8 mouse cellular contexts compared by ENCODE assay signal in the genomic region with DNA sequence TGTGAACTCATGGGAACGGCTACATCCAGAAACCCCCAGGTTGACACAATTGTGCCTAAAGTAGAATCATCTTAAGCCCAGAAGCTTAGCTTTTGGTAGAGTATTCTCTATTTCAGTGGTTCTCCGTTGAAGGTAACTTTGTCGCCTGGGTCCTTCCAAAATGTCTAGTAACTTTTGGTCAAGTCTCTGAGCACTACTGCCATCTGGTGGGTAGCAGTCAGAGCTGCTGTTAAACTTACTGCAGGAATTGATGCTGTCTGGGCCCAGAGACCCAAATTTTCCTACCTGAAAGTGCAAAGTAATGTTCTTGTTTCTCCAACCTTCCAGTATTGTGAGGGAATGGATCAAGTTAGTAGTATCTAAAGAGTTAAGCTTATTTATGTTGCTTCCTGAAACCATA. TPM values are rescaled to one million over a fixed set of nuclear protein-coding genes. Genes with fewer than 3 reads are reported as not detected.
DNase-seq lines count a peak whose midpoint lies in the region; ATAC-seq lines count a peak whose summit lies in the region.

No protein-coding gene starts in this region.

- DNase-seq in hindbrain, embryonic 11.5 days (ENCODE audit: low spot score): peak; percentile 16
- peak; percentile 5 for DNase-seq in thymus, postnatal 25 days
- DNase-seq in thymus, adult 18-20 months: no peak
- DNase-seq in embryo, embryonic 10.5 days (ENCODE audit: low spot score): peak; percentile 42
- no peak for DNase-seq in cerebellum, adult 11-12 months

- no peaks in the 10 kb centered on the region for H3K4me1 ChIP-seq in hindbrain, embryonic 11.5 days (replicated peaks; ENCODE audit: control insufficient read depth, insufficient read depth, low read length)
- no peaks in the 10 kb centered on the region for H3K4me1 ChIP-seq in hindbrain, embryonic 12.5 days
- no peaks in the 10 kb centered on the region for H3K4me1 ChIP-seq in hindbrain, embryonic 13.5 days (replicated peaks)

- H3K9ac ChIP-seq in hindbrain, embryonic 11.5 days (ENCODE audit: low read depth, low read length): no peak overlapping the region
- H3K9ac ChIP-seq in hindbrain, embryonic 12.5 days: no peak overlapping the region
- H3K9ac ChIP-seq in hindbrain, embryonic 13.5 days: no peak overlapping the region

- 59% methylated on average over 3 of the region's 3 CpGs for WGBS in hindbrain, embryonic 11.5 days
- WGBS in hindbrain, embryonic 12.5 days: 64% methylated on average over 3 of the region's 3 CpGs
- WGBS in hindbrain, embryonic 13.5 days: 67% methylated on average over 3 of the region's 3 CpGs

- ATAC-seq in hindbrain, embryonic 11.5 days (ENCODE audit: low FRiP score): no peak
- ATAC-seq in hindbrain, embryonic 12.5 days (ENCODE audit: low FRiP score): no peak
- peak; percentile 68; the same call in 1 of the 2 replicates for ATAC-seq in megakaryocyte-erythroid progenitor cell, adult 5-6 weeks (replicated peaks; ENCODE audit: low FRiP score, low TSS enrichment, poor library complexity, severe bottlenecking)
- ATAC-seq in hindbrain, embryonic 13.5 days (ENCODE audit: low FRiP score): no peak

- H3K36me3 ChIP-seq in hindbrain, embryonic 11.5 days (ENCODE audit: control insufficient read depth, insufficient read depth, low read length): no peaks in the 10 kb centered on the region
- H3K36me3 ChIP-seq in hindbrain, embryonic 12.5 days: no peaks in the 10 kb centered on the region
- H3K36me3 ChIP-seq in hindbrain, embryonic 13.5 days: no peaks in the 10 kb centered on the region

- H3K27ac ChIP-seq in hindbrain, embryonic 11.5 days (ENCODE audit: low read depth, low read length): no peak overlapping the region
- no peak overlapping the region for H3K27ac ChIP-seq in hindbrain, embryonic 12.5 days
- H3K27ac ChIP-seq in hindbrain, embryonic 13.5 days: no peak overlapping the region

- no peaks in the 10 kb centered on the region for H3K9me3 ChIP-seq in hindbrain, embryonic 11.5 days (ENCODE audit: control insufficient read depth, low read length)
- H3K9me3 ChIP-seq in hindbrain, embryonic 12.5 days (replicated peaks): no peaks in the 10 kb centered on the region
- H3K9me3 ChIP-seq in hindbrain, embryonic 13.5 days: no peaks in the 10 kb centered on the region

- H3K27me3 ChIP-seq in hindbrain, embryonic 11.5 days (ENCODE audit: control insufficient read depth, insufficient read depth, low read length): no peaks in the 10 kb centered on the region; the same call in 1 of the 2 replicates
- no peaks in the 10 kb centered on the region; the same call in 1 of the 2 replicates for H3K27me3 ChIP-seq in hindbrain, embryonic 12.5 days
- peaks cover 5% of the 10 kb centered on the region; the same call in 1 of the 2 replicates for H3K27me3 ChIP-seq in hindbrain, embryonic 13.5 days

- H3K4me3 ChIP-seq in hindbrain, embryonic 11.5 days (ENCODE audit: low read depth, low read length): no peak overlapping the region
- H3K4me3 ChIP-seq in hindbrain, embryonic 12.5 days: no peak overlapping the region
- no peak overlapping the region for H3K4me3 ChIP-seq in hindbrain, embryonic 13.5 days

- H3K4me2 ChIP-seq in hindbrain, embryonic 11.5 days (replicated peaks; ENCODE audit: low read depth, low read length): no peak overlapping the region
- no peak overlapping the region for H3K4me2 ChIP-seq in hindbrain, embryonic 12.5 days (replicated peaks)
- no peak overlapping the region for H3K4me2 ChIP-seq in hindbrain, embryonic 13.5 days

RNA-seq across cellular contexts. Expression of a gene that starts 17.9 kb away (rescaled TPM):
- 6.9 and 7.2 TPM in 2 replicates for polyA plus RNA-seq in hindbrain, embryonic 11.5 days (2014; fragmentation: Nextera tagmentation; extraction: Ambion mirVana)
- polyA plus RNA-seq in hindbrain, embryonic 12.5 days (2016; fragmentation: Nextera tagmentation; extraction: Ambion mirVana): 4.3 and 6.5 TPM in 2 replicates
- 1.5 TPM in 1 of 2 replicates, not detected in the other for total RNA-seq in megakaryocyte-erythroid progenitor cell, adult 5-6 weeks (2014; fragmentation: Nextera tagmentation)
- total RNA-seq in megakaryocyte-erythroid progenitor cell, adult 5-6 weeks (2017): 2.6 TPM in 1 of 2 replicates, not detected in the other
- polyA plus RNA-seq in hindbrain, embryonic 13.5 days (2015; fragmentation: Nextera tagmentation; extraction: Ambion mirVana): 3.4 and 3.9 TPM in 2 replicates

RNA-seq across cellular contexts. Expression of a gene that starts 29.1 kb away (rescaled TPM):
- 0.17 and 0.28 TPM in 2 replicates for polyA plus RNA-seq in hindbrain, embryonic 11.5 days (2014; fragmentation: Nextera tagmentation; extraction: Ambion mirVana)
- polyA plus RNA-seq in hindbrain, embryonic 12.5 days (2016; fragmentation: Nextera tagmentation; extraction: Ambion mirVana): 0.25 and 0.60 TPM in 2 replicates
- not detected in 2 replicates for total RNA-seq in megakaryocyte-erythroid progenitor cell, adult 5-6 weeks (2014; fragmentation: Nextera tagmentation)
- 0.14 TPM in 1 of 2 replicates, not detected in the other for total RNA-seq in megakaryocyte-erythroid progenitor cell, adult 5-6 weeks (2017)
- polyA plus RNA-seq in hindbrain, embryonic 13.5 days (2015; fragmentation: Nextera tagmentation; extraction: Ambion mirVana): 0.31 and 0.76 TPM in 2 replicates

Comparison
In these comparisons a context has a peak if more than half of its experiments do, and no peak if none do; other contexts are left out.
1. DNase-seq: peak in hindbrain, embryonic 11.5 days (single experiment), thymus, postnatal 25 days (single experiment) and embryo, embryonic 10.5 days (single experiment); none in thymus, adult 18-20 months (0 of 2) and cerebellum, adult 11-12 months (single experiment).